Mouse (Mus musculus) ES-Bruce4 (cell line): ENCODE measurements at regions not wholly inside any gene's neighbourhood (a gene's known extent, or its start where the extent isn't known, plus 50 kb on each side); places are given as distances from the start of the nearest gene placed in this dataset.

Experiments used
- CTCF ChIP-seq: IDR thresholded peaks from one replicate; pipeline ENCODE4 v1.8.1; 2011; ENCODE audit warnings: low read depth, low read length
- POLR2A ChIP-seq: IDR thresholded peaks from one replicate; pipeline ENCODE4 v1.8.1; 2011; ENCODE audit warnings: low read length; ENCODE audit not compliant: insufficient read depth

GRCm38 (mm10) chr2:103893159-103893740 lies 64.5 kb upstream of the Lmo2 start:
- TF ChIP-seq CTCF (no peak), POLR2A (no peak)
